Mouse (Mus musculus) neural tube, embryonic 13.5 days (tissue): ENCODE measurements around the gene Cd46. TPM values are rescaled to one million over a fixed set of nuclear protein-coding genes. Genes with fewer than 3 reads are reported as not detected.

ENCODE experiments used
- ATAC-seq: fragments of 200-750 bp; cut with Nextera tagmentation; 2 replicates; pipeline ENCODE4 v1.8.0; 2017; ENCODE audit warnings: low read depth, mild to moderate bottlenecking, moderate TSS enrichment, moderate library complexity
- H3K27ac ChIP-seq: fragments of 300-500 bp; sonication (generic); replicated peaks from 2 replicates; pipeline ENCODE4 v1.5.1; 2015; ENCODE audit warnings: moderate library complexity, mild to moderate bottlenecking, inconsistent platforms
- H3K27me3 ChIP-seq: fragments of 300-500 bp; sonication (generic); 2 replicates; pipeline ENCODE4 v1.6.1; 2015; ENCODE audit warnings: mild to moderate bottlenecking, inconsistent platforms
- H3K36me3 ChIP-seq: fragments of 300-500 bp; sonication (generic); 2 replicates; pipeline ENCODE4 v1.6.1; 2015; ENCODE audit warnings: mild to moderate bottlenecking, inconsistent platforms
- H3K4me1 ChIP-seq: fragments of 300-500 bp; sonication (generic); replicated peaks from 2 replicates; pipeline ENCODE4 v1.6.1; 2015; ENCODE audit warnings: inconsistent platforms
- H3K4me2 ChIP-seq: fragments of 300-500 bp; sonication (generic); 2 replicates; pipeline ENCODE4 v1.6.1; 2015; ENCODE audit warnings: inconsistent platforms, mild to moderate bottlenecking, moderate library complexity
- H3K4me3 ChIP-seq: fragments of 300-500 bp; sonication (generic); 2 replicates; pipeline ENCODE4 v1.5.1; 2015; ENCODE audit warnings: mild to moderate bottlenecking, inconsistent platforms
- H3K9ac ChIP-seq: fragments of 300-500 bp; sonication (generic); 2 replicates; pipeline ENCODE4 v1.6.1; 2015; ENCODE audit warnings: moderate library complexity, mild to moderate bottlenecking, inconsistent platforms
- H3K9me3 ChIP-seq: fragments of 300-500 bp; sonication (generic); 2 replicates; pipeline ENCODE4 v1.6.1; 2016; ENCODE audit warnings: inconsistent platforms
- WGBS: fragments of 180-500 bp; shearing (Covaris S2); methylation state at CpG from one replicate; pipeline ENCODE4 v1.1.7; 2015; 5-methylcytosine and 5-hydroxymethylcytosine counted together
- microRNA counts: library from miRNA; unstranded; fragments of <30 nt; microRNA quantifications from one replicate; lab custom pipeline; 2016
- microRNA-seq: library from miRNA; unstranded; fragments of <30 nt; microRNA quantifications from one replicate; pipeline ENCODE4, GENCODE M21; 2016
- polyA plus RNA-seq: library from polyadenylated mRNA; unstranded; fragments of >200 nt; fragmentation: Nextera tagmentation; extraction: Ambion mirVana; gene quantifications from 2 replicates; pipeline ENCODE4 v1.2.1, GENCODE M21; 2015

Cd46 gene
- polyA plus RNA-seq, 1 experiment from 2014 or later, result 0.93 TPM

GRCm38 (mm10) chr1:194992589-194993317 is 99.3 kb downstream of the Cd46 start:
- no peaks in the 10 kb centered on the region for H3K27me3 ChIP-seq
- H3K4me2 ChIP-seq, result no peak overlapping the region
- no peaks in the 10 kb centered on the region for H3K4me1 ChIP-seq
- 77% methylated on average over 5 of the region's 5 CpGs for WGBS
- no peaks in the 10 kb centered on the region for H3K36me3 ChIP-seq
- H3K27ac ChIP-seq, result no peak overlapping the region
- H3K9ac ChIP-seq, result no peak overlapping the region
- no peaks in the 10 kb centered on the region for H3K9me3 ChIP-seq
- H3K4me3 ChIP-seq, result no peak overlapping the region
- no peak for ATAC-seq

GRCm38 (mm10) chr1:194991654-194992053 is 100.4 kb downstream of the Cd46 start:
- no peaks in the 10 kb centered on the region for H3K27me3 ChIP-seq
- no peaks in the 10 kb centered on the region for H3K9me3 ChIP-seq
- 87% methylated on average over 2 of the region's 2 CpGs for WGBS
- H3K4me1 ChIP-seq, result no peaks in the 10 kb centered on the region
- no peaks in the 10 kb centered on the region for H3K36me3 ChIP-seq
- no peak overlapping the region for H3K27ac ChIP-seq
- no peak overlapping the region for H3K4me3 ChIP-seq
- H3K4me2 ChIP-seq, result no peak overlapping the region
- H3K9ac ChIP-seq, result no peak overlapping the region
- ATAC-seq, result no peak

- Histone ChIP-seq H3K36me3 (no peaks in the 10 kb centered on the region), H3K27me3 (no peaks in the 10 kb centered on the region), H3K9me3 (no peaks in the 10 kb centered on the region), H3K4me3 (no peak overlapping the region), H3K27ac (no peak overlapping the region), H3K4me2 (no peak overlapping the region), H3K9ac (no peak overlapping the region), H3K4me1 (no peaks in the 10 kb centered on the region)
- 96% methylated on average over 2 of the region's 2 CpGs for WGBS
- ATAC-seq, result no peak
Measured at GRCm38 (mm10) chr1:194990976-194991375, 101.1 kb downstream of the Cd46 start.

DNA sequence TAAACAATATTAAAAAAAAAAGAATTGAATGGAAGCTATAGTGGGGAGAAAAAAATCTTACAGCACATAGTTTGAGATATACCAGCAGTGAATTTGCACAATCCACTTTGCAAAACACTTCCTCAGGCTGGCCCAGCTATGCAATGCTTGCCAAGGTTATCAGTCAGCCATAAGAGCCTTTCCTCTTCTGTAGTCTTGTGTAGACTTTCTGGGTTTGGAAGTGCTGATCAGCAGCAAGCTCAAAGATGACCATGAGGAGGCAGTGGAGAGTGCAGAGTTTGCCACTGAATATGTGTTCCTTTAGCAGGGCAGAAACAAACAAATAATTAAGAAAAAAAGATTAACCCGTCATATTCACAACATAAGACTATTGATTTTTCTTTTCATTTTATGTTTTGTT is 103.0 kb downstream of the Cd46 start:
- no peaks in the 10 kb centered on the region for H3K36me3 ChIP-seq
- H3K4me2 ChIP-seq, result no peak overlapping the region
- H3K4me3 ChIP-seq, result no peak overlapping the region
- no peaks in the 10 kb centered on the region for H3K9me3 ChIP-seq
- no peak for ATAC-seq
- no peaks in the 10 kb centered on the region for H3K4me1 ChIP-seq
- H3K9ac ChIP-seq, result no peak overlapping the region
- no peaks in the 10 kb centered on the region for H3K27me3 ChIP-seq
- WGBS, result 94% methylated on average over 1 of the region's 1 CpGs
- H3K27ac ChIP-seq, result no peak overlapping the region

MicroRNAs within 50 kb of the gene (microRNA counts, 519-probe panel; counts per million panel counts)
- microRNA mmu-miR-29b (lab: Ali Mortazavi, UCI) (2,678 counts per million, percentile 28 among the panel's probes with 10 or more counts), microRNA mmu-miR-29c (lab: Ali Mortazavi, UCI) (3,942 counts per million, percentile 62 among the panel's probes with 10 or more counts)

Small RNA genes lying within 50 kb of the gene (microRNA-seq; reads per million reads assigned to microRNA genes)
- gene Mir29b-2, result 0.89 reads per million
- gene Mir29c, result 56.3 reads per million, percentile 48 among the genes with 10 or more reads in this experiment

Other genes with a start within 250 kb of the Cd46 start
- 40.9 and 44.6 TPM in 2 replicates for gene Cd34, start 153.4 kb downstream of the Cd46 start, polyA plus RNA-seq
- 31.3 and 35.7 TPM in 2 replicates for gene Cr1l, start 39.3 kb upstream of the Cd46 start, polyA plus RNA-seq
- gene Cr2, start 84.5 kb upstream of the Cd46 start, polyA plus RNA-seq, result 0.04 and 0.21 TPM in 2 replicates